Mouse (Mus musculus): Measurements from ENCODE around the gene Ifng.

DNA sequence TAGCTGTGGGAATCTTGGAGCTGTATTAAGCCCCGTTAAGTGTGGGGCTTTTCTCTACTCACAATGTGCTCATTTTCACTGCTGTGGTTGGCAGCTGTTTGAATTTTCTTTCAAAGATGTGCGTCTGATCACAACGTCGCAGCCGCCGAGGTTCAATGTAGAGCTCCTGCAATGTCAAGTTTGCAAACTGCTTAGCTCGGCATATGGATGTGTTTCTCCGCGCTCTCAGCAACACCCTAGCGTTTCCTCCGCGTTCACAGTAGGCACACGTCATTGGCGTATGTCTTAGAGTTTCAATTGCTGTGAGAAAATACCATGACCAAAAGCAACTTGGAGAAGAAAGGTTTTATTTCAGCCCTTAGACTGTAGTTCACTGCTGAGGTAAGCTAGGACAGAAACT, 5.1 kb downstream of the Ifng start:
- TF ChIP-seq CTCF (IDR thresholded peaks at IDR 0.05; ENCODE audit: borderline replicate concordance, insufficient read depth, low read length): no peak
- TF ChIP-seq POLR2A (IDR thresholded peaks at IDR 0.05; ENCODE audit: low read depth, low read length): no peak
